Mouse (Mus musculus) kidney, adult 9 months (tissue): ENCODE data around the gene Snrpb2.

ENCODE experiments used
- DNase-seq: peaks from one replicate; pipeline ENCODE4 v3.0.0; 2022

The Snrpb2 gene

DNA sequence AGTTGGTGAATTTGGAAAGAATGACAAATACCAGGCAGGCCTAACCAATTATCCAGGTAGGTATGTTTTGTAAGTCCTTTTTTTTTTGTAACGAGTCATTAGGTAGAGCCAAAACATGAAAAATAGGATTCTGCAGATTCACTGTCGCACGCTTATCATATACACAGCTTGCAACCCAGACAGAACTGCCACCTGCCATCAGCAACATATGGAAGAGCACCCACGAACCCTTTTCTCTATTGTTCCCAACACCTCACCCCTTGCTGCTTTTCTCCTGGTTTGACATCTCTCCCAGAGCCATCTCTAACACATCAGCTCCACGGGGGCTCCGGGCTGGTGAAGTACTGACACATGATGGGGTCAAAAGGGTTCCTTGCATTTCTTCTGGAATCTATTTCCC, 31.9 kb downstream of the Snrpb2 start:
- DNase-seq: no peak

DNA sequence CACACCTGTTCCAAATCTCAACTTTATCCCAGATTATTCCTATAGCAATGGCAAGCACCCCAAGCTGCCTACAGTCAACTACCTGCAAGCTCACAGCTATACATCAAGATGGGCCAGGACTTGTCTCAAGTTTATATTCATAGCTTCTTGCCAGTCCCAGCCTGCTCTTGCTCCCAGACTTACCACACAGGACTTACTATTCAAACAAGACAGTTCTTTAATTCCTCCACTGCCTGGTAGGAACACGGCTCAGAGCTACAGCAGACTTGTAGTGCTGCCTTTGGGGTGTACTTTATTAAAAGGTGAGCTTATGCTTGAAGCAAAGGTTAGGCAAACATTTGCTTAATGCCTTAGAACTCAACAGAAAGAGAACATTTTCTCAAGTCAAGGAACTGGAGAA, 34.3 kb downstream of the Snrpb2 start:
- no peak for DNase-seq

DNA sequence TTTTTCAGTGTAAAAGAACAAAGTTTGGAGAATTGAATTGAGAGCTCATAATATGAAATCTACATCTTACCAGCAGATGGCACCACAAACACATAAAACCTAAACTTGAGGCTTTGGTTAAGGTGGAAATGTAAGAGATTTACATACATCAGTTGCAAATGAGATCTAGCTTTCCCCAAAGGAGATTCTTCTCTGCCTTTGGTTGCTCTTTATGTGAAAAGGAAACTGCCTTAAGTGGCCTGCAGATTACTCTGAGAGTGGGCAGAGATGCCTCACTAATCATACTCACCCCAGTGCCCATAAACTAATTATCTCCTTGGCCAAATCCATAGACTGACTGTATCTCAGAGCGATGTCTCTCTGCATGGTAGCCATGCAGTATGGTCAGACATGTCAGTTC, 51.0 kb downstream of the Snrpb2 start:
- DNase-seq: peak; percentile 34

DNA sequence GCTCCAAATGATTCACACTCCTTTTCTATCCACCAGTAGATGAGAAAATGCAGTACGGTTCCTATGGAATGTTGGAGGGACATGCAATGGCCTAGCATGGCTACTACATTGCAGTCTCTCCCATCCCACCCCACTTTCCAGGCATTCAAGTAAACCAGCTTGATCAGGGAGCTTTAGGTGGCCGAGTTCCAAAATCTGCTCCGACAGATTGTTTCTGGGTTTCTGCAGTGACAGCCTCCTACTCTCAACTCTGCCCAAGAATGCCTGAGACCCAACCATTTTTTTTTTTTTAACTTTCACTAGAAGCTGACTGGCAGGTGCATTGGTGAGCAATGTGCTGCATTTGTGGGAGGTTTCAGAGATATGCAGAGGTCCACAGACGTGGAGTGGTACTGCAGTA, 51.9 kb downstream of the Snrpb2 start:
- no peak for DNase-seq

DNA sequence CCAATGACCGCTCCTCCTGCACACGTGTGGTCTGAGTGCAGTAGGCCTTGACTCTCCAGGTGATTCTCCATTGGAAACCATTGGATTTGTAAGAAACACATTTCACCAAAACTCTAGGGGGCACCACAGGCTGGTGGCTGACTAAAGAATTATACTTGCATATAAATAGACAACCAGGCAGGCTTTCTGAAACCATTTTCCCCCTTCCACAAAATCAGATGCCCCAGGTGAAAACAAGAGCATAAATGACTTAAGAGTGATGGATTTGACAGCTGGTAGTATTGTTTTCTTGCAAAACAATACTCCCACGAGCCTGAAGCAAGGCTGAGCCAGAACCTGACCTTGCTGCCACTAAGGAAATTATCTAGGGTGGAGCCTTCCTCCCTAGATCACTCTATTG, 54.6 kb downstream of the Snrpb2 start:
- DNase-seq: no peak

DNA sequence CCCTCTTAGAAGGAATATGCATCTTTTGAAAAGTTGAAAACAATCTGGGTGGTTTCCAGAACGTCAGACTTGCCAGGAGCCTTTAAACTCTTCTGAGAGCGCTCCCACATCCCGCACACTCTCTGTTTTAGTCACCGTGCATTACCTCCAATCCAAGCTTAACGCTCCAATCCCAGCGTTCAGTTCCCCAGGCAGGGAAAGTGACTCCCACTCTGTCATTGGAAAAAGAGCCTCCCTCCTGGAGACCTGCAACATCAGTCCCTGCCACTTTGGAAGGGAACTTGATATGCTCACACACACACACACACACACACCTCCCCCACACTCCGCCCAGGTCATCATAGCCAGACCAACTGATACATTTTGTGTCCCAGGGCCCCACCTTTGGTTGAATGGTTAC, 55.4 kb downstream of the Snrpb2 start:
- DNase-seq: no peak
